Mouse (Mus musculus) bone marrow, adult 2 months (tissue): ENCODE measurements around the gene Ccdc71.

Experiments
- CTCF ChIP-seq: fragments of 200-500 bp; IDR thresholded peaks from 2 replicates; pipeline ENCODE4 v1.5.1; 2011; ENCODE audit warnings: low read length, control low read depth; ENCODE audit not compliant: control insufficient read depth, insufficient read depth
- POLR2A ChIP-seq: fragments of 200-500 bp; IDR thresholded peaks from 2 replicates; pipeline ENCODE4 v1.6.1; 2011; ENCODE audit warnings: low read depth, mild to moderate bottlenecking, control low read depth, low read length, borderline replicate concordance; ENCODE audit not compliant: control insufficient read depth

DNA sequence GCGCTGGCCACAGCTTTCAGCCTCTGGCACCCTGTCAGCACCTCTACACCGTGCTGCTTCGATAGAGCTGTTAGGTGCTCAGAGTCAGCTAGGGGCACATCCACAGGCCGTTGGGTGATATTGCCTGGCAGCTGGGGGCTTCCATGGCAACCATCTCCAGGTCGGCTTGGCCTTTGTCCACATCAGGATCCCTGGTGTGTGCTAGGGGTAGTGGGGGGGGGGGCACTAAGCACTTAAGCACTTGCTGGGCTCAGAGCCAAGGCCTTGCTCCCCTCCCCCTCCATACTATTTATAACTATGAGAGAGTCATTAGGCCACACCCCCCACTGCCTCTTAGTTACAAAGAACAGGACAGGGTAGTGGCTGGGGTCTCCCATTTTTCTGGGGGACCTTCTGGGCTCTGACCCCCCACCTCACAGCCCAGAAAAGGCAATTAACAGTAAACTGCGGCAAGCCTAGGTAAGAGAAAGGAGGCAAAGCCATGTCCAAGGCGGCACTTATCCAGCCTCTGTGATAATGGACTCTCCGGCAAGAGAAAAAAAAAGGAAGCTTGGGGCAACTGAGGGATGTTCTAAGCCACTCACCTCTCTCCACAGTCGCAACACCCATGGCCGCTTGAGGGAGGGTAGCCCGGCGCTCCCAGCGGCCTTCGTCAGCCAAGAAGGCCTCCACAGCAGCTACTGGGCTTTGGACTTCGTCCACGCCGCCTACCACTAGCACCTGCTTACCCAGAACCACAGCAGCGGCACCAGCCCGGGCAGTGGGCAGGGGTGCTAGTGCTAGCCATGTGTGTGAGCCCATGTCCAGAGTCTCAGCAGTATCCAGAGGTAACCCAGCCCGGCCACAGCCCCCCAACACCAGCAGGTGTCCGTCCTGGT is 9.8 kb upstream of the Ccdc71 start:
- no peak for TF ChIP-seq POLR2A
- TF ChIP-seq CTCF: no peak
